Mouse (Mus musculus) left cerebral cortex, postnatal 14 days (tissue): ENCODE results near the gene Gdpd5. TPM values are rescaled to one million over a fixed set of nuclear protein-coding genes. Genes with fewer than 3 reads are reported as not detected.
"Not testable (repeated sequence)": the region's sequence is repeated elsewhere in the genome, so short reads cannot be mapped to it uniquely, and the experiment has no call there.

Experiments
- DNase-seq, 2 experiments: peaks; one replicate each; pipeline ENCODE4 v3.0.0; 2021 to 2022; ENCODE audit warnings: low spot score in 2 of 2, mixed read lengths in 1 of 2
- intact Hi-C: fragments of 180-260 bp; cut with DNase I; formaldehyde crosslinking; loops from one replicate; pipeline ENCODE4 v1.15.1; 2025
- total RNA-seq, 2 experiments: library from RNA; stranded (reverse); gene quantifications; 2 replicates each; pipeline ENCODE4 v1.2.3; 2021

Gene Gdpd5
- total RNA-seq, 2 experiments from 2014 or later = 40.7 to 47.5 TPM

- no peak for DNase-seq
- intact Hi-C loops = no loop called here
Measured at GRCm38 (mm10) chr7:99360803-99361414, 20.3 kb upstream of the Gdpd5 start.

DNA sequence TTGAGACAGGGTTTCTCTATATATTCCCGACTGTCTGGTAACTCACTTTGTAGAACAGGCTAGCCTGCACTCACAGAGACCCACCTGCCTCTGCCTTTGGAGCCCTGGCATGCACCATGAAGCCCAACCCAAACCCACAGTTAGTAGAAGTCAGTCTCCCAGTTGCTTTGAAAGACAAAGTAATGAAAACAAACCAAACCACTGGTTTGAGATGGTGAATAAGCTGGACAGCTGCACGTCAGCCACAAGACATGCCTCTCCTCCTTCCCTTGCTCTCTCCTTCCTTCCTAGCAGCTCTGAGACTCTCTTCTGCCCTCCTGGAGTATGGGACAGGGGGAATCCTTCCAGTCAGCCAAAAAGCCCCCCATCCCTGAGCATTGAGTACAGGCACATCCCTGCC lies 19.1 kb upstream of the Gdpd5 start:
- DNase-seq = no peak
- intact Hi-C loops = no loop called here

GRCm38 (mm10) chr7:99365069-99365468 lies 16.1 kb upstream of the Gdpd5 start:
- peak; percentile 84 to 85 for DNase-seq
- intact Hi-C loops = loop anchor here (1.0 to 5.0 kb wide), 2 partner anchors 33 to 98 kb away; partner anchors contain the start of gene Map6

- intact Hi-C loops = loop anchor here (5.0 kb wide), 1 partner anchor 99 kb away; the partner anchor contains the start of gene Map6
- no peak for DNase-seq
Measured at GRCm38 (mm10) chr7:99366716-99367115, 14.5 kb upstream of the Gdpd5 start.

GRCm38 (mm10) chr7:99374325-99374724 lies 6.9 kb upstream of the Gdpd5 start:
- intact Hi-C loops = not testable (repeated sequence)
- peak in 1 of 2 experiments; percentile 71 for DNase-seq

GRCm38 (mm10) chr7:99375455-99375854 lies 5.8 kb upstream of the Gdpd5 start:
- peak; percentile 77 to 88 for DNase-seq
- intact Hi-C loops = loop anchor here (1.0 kb wide), 1 partner anchor 75 kb away; no protein-coding TSS in a partner anchor

DNA sequence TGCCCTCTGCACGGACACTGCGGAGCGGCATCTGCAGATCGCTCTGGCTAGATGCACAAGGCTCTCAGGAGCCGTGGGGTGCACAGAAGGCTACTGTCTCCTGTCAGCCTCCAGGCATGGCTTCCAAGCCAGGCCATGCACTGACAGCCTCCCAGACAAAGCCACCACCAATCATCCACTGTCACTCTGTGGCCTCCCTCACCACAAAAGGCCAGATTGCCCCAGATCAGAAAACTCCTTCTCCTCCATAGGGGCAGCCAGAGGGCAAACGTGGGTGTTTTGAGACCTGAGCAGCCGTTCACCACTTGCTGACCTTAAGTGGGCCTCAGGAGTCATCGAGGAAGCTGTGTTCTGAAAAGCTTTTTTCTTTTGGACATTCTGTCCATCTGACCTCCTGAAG lies 2.3 kb upstream of the Gdpd5 start:
- intact Hi-C loops = no loop called here
- DNase-seq = no peak

GRCm38 (mm10) chr7:99380491-99381213 lies 562 bp upstream of the Gdpd5 start:
- intact Hi-C loops = no loop called here
- peak; percentile 45 to 54 for DNase-seq

DNA sequence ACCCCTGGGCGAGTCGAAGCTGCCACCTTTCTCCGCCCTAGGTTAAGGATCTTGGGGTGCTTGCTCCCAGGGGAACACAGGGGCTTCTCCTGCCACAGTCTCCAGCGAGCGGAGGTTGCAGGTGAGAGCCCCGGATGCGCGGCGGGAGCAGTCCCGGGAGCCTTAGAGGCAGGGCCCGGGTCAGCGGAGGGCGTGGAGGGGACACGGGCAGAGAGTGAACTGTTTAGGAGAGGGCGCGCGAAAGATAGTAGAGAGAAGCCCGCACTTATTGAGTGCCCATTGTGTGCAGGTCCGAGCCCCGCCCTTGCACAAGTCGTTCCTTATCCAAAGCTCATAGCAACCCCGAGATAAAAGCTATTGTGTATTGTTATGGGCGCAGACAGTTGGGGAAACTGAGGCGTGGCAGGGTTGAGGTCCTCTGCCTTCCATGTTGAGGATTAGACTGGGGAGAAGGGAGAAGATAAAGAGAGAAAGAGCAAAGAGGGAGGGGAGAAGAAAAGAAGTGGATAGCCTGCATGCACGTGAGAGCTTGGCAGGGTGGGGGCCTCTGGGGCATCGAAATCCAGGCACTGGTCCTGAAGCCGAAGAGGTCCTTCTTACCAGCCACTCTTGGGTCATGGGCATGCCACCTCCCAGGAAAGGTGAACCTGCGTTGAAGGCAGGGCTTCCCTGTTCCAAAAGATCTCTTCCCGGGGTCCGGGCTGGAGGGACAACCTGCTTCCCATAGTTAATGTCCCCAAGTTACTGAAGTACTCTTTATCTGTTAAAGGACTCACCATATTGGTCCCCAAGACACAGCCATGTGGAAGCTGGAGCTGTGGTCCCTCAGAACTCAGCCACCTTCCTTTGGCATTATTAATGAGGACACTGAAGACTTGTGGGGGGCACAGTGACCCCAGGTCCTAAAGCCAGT lies 1.1 kb downstream of the Gdpd5 start:
- intact Hi-C loops = no loop called here
- DNase-seq = no peak

- DNase-seq = no peak
- intact Hi-C loops = no loop called here
Measured at GRCm38 (mm10) chr7:99383246-99383645, 2.0 kb downstream of the Gdpd5 start.

DNA sequence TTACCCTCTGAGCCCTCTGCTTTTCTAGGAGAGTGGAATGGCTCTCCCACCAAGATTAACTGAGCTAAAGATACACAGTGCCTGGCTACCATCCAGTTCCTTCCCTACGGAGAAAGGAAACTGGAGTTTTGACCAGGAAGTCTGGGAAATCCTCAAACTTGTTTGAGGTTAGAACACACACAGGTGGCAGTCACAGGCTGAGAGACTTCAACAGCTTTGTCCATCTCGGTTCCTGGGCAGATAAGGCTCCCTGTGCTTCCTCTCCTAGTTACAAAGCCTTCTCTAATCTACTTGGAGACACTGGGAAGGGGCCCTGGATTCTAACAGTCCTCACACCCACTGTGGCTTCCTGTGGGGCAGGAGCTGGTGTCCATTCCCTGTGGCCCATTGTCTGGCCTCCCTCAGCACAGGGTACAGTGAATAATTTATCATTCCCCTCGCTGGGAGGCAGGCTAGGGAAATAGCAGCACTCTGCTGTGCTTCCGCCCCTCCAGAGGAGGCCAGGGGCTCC lies 2.9 kb downstream of the Gdpd5 start:
- DNase-seq = no peak
- intact Hi-C loops = no loop called here

DNA sequence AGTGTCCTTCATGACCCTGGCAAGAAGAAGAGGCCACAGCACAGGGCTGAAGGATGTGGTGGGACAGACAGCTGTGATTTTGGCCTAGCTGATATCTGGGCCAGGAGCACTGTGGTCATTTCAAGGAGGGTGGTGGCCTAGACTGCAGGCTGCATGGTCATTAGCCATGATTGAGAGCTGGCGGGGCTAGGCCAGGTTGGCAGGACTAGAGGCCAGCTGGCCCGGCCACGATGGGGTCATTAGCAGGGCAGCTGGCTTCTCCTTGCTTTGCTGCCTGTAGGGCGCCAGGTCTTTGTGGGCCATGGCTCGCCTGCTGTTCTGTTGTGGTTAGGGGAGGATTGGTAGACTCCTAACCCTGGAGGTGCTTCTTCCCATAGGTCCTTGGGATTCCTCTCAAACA lies 4.8 kb downstream of the Gdpd5 start:
- intact Hi-C loops = no loop called here
- DNase-seq = no peak

- no peak for DNase-seq
- intact Hi-C loops = no loop called here
Measured at GRCm38 (mm10) chr7:99386811-99387210, 5.6 kb downstream of the Gdpd5 start.

- intact Hi-C loops = no loop called here
- DNase-seq = no peak
Measured at GRCm38 (mm10) chr7:99387356-99387755, 6.1 kb downstream of the Gdpd5 start.

- intact Hi-C loops = no loop called here
- DNase-seq = no peak
Measured at GRCm38 (mm10) chr7:99390559-99390958, 9.3 kb downstream of the Gdpd5 start.

DNA sequence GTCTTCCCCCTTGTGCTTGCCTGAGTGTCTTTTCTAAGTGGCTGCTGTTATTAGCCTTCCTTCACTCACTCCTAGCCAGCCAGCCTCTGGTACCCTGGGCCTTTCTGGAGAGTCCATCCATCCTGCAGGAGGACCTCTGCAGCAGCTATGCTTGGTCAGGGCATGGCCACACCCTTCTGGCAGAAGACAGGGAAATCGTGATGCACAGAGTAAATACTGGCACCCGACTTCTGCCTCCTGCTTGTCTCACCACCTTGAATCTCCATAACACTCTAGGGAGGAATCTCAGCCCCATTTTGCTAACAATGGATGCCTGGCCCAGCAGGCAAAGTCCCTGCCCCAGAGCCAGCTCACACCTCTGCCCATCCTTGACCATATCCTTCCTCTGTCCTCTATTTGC lies 11.5 kb downstream of the Gdpd5 start:
- intact Hi-C loops = no loop called here
- DNase-seq = no peak

DNA sequence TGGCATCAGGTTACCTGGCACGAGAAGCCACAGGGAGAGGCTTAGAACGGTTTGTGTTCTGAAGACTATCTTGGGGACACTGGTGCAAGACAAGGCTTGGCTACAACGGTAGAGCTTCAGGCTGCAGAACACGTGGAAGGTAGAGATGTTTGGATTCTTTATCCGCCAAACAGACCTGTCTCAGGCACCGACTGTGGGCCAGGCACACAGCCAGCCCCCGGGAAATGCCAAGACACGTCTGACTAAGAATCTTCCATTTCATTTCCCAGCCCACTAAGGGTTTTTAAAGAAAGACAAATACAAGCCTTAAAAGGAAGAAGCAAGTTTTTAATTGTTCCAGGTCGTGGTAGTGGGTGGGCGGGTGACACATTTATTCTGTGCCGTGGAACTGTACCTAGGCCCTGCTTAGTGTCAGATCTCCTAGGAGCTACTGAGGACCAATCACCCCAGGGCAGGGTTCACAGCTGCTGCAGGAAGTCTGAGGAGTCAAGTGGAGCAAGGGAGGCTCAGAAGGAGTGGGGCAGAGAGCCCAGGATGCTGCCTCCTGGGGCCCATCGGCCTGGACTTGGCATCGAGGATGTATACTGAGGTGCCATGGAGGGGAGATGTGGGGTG lies 12.6 kb downstream of the Gdpd5 start:
- peak in 1 of 2 experiments; percentile 54 for DNase-seq
- intact Hi-C loops = no loop called here

DNA sequence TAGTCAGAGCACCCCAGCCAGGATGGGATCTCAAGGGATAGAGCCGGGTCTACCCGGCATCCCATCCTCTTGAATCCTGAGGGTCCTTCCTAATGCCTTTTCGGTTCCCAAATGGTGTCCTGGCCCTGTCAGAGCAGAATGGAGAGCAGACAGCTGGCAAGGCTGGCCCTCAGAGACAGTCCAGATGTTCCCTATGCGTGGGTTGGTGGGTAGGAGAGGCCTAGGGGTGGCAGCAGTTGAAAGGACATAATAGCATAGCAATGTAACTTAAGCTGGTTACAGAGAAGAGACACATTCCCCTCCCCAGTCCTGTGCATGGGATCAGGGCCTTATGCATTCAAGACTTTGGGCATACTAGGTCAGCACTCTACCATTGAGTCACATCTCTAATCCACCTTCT lies 14.2 kb downstream of the Gdpd5 start:
- intact Hi-C loops = no loop called here
- DNase-seq = no peak

GRCm38 (mm10) chr7:99395908-99396616 lies 14.8 kb downstream of the Gdpd5 start:
- no peak for DNase-seq
- intact Hi-C loops = no loop called here
